Mouse (Mus musculus) midbrain, postnatal 0 days (tissue): Measurements from ENCODE around the gene Cyba. TPM values are rescaled to one million over a fixed set of nuclear protein-coding genes. Genes with fewer than 3 reads are reported as not detected.
A peak's percentile ranks its signal among the peaks of the same experiment; 100 is the strongest.

Source experiments
- ATAC-seq: fragments of 200-750 bp; cut with Nextera tagmentation; 2 replicates; pipeline ENCODE4 v1.8.0; 2017; ENCODE audit warnings: moderate number of reproducible peaks, mild to moderate bottlenecking, moderate TSS enrichment, moderate library complexity; ENCODE audit not compliant: low FRiP score
- DNase-seq: peaks from one replicate; pipeline ENCODE4 v3.0.0-alpha.2; 2015; ENCODE audit warnings: low spot score
- H3K27ac ChIP-seq: fragments of 300-500 bp; sonication (generic); 2 replicates; pipeline ENCODE4 v1.5.1; 2014; ENCODE audit warnings: low read depth, mild to moderate bottlenecking, low read length, mixed read lengths
- H3K27me3 ChIP-seq: fragments of 300-500 bp; sonication (generic); 2 replicates; pipeline ENCODE4 v1.6.1; 2014; ENCODE audit warnings: low read length, control low read depth, mixed read lengths; ENCODE audit not compliant: insufficient read depth
- H3K36me3 ChIP-seq: fragments of 300-500 bp; sonication (generic); 2 replicates; pipeline ENCODE4 v1.6.1; 2014; ENCODE audit warnings: low read length, control low read depth, mixed read lengths; ENCODE audit not compliant: insufficient read depth
- H3K4me1 ChIP-seq: fragments of 300-500 bp; sonication (generic); 2 replicates; pipeline ENCODE4 v1.6.1; 2014; ENCODE audit warnings: mild to moderate bottlenecking, control low read depth, antibody characterized with exemption, low read length, mixed read lengths; ENCODE audit not compliant: insufficient read depth
- H3K4me2 ChIP-seq: fragments of 300-500 bp; sonication (generic); 2 replicates; pipeline ENCODE4 v1.6.1; 2014; ENCODE audit warnings: low read depth, mild to moderate bottlenecking, low read length, mixed read lengths; ENCODE audit not compliant: poor library complexity, severe bottlenecking
- H3K4me3 ChIP-seq: fragments of 300-500 bp; sonication (generic); 2 replicates; pipeline ENCODE4 v1.5.1; 2014; ENCODE audit warnings: low read depth, mild to moderate bottlenecking, low read length, moderate library complexity
- H3K9ac ChIP-seq: fragments of 300-500 bp; sonication (generic); replicated peaks from 2 replicates; pipeline ENCODE4 v1.6.1; 2014; ENCODE audit warnings: mild to moderate bottlenecking, low read length, moderate library complexity, mixed read lengths; ENCODE audit not compliant: poor library complexity, severe bottlenecking
- H3K9me3 ChIP-seq: fragments of 300-500 bp; sonication (generic); 2 replicates; pipeline ENCODE4 v1.6.1; 2016; ENCODE audit warnings: low read length, control low read depth
- CTCF ChIP-seq: IDR thresholded peaks from 2 replicates; pipeline ENCODE4 v1.5.1; 2016; ENCODE audit warnings: antibody characterized with exemption, mild to moderate bottlenecking
- WGBS: fragments of 180-500 bp; shearing (Covaris S2); extraction: QIAGEN DNeasy Blood & Tissue Kit; methylation state at CpG from one replicate; pipeline ENCODE4 v1.1.7; 2014; 5-methylcytosine and 5-hydroxymethylcytosine counted together
- polyA plus RNA-seq: library from polyadenylated mRNA; unstranded; fragments of >200 nt; fragmentation: Nextera tagmentation; extraction: Ambion mirVana; gene quantifications from 2 replicates; pipeline ENCODE4 v1.2.1, GENCODE M21; 2015
- total RNA-seq: library from RNA; depleted of rRNA; stranded (reverse); fragments of >200 nt; gene quantifications from 2 replicates; pipeline ENCODE4 v1.2.3, GENCODE M21; 2014

Cyba gene
- total and polyA plus RNA-seq, 2 experiments from 2014 or later: 27.7 to 35.6 TPM

- no peak for TF ChIP-seq CTCF
- Histone ChIP-seq H3K27me3 (peaks cover 38% of the 10 kb centered on the region), H3K36me3 (peaks cover 19% of the 10 kb centered on the region), H3K9me3 (no peaks in the 10 kb centered on the region), H3K27ac (no peak overlapping the region), H3K4me3 (no peak overlapping the region), H3K4me2 (no peak overlapping the region), H3K9ac (no peak overlapping the region), H3K4me1 (peaks cover 6% of the 10 kb centered on the region; the same call in 1 of the 2 replicates)
- WGBS: 69% methylated on average over 8 of the region's 8 CpGs
- DNase-seq: no peak
- no peak for ATAC-seq
Observed at GRCm38 (mm10) chr8:122462510-122462909, 29.8 kb upstream of the Cyba start.

GRCm38 (mm10) chr8:122461473-122462148 lies 28.9 kb upstream of the Cyba start:
- DNase-seq (no peak), ATAC-seq (no peak)
- Histone ChIP-seq H3K4me1 (peaks cover 6% of the 10 kb centered on the region; the same call in 1 of the 2 replicates), H3K27me3 (peaks cover 38% of the 10 kb centered on the region), H3K9me3 (no peaks in the 10 kb centered on the region), H3K4me2 (no peak overlapping the region), H3K36me3 (peaks cover 11% of the 10 kb centered on the region), H3K27ac (no peak overlapping the region), H3K9ac (no peak overlapping the region), H3K4me3 (no peak overlapping the region)
- TF ChIP-seq CTCF: no peak
- WGBS: 49% methylated on average over 11 of the region's 11 CpGs

- ATAC-seq: peak; percentile 45; the same call in 1 of the 2 replicates
- peak within 1 kb of the TSS; percentile 39; the same call in 1 of the 2 replicates for H3K9ac ChIP-seq
- no peak for TF ChIP-seq CTCF
Observed at GRCm38 (mm10) chr8:122460524-122461472, 28.1 kb upstream of the Cyba start, which contains the start of gene Snai3. TSS of gene Snai3 (minus strand) at chr8:122460733.

GRCm38 (mm10) chr8:122459990-122460389 lies 27.3 kb upstream of the Cyba start:
- Histone ChIP-seq H3K9ac (no peak overlapping the region), H3K4me2 (peak overlapping the region; percentile 87), H3K36me3 (no peaks in the 10 kb centered on the region; the same call in 1 of the 2 replicates), H3K27me3 (peaks cover 38% of the 10 kb centered on the region), H3K4me3 (peak overlapping the region; percentile 40), H3K4me1 (peaks cover 6% of the 10 kb centered on the region; the same call in 1 of the 2 replicates), H3K9me3 (no peaks in the 10 kb centered on the region), H3K27ac (no peak overlapping the region)
- TF ChIP-seq CTCF: no peak
- DNase-seq: no peak
- no peak for ATAC-seq
- WGBS: 36% methylated on average over 7 of the region's 7 CpGs

More at GRCm38 (mm10) chr8:122460524-122461472, 28.1 kb upstream of the Cyba start, which contains the start of gene Snai3:
- Histone ChIP-seq H3K27me3 (peaks cover 38% of the 10 kb centered on the region), H3K4me1 (peaks cover 6% of the 10 kb centered on the region; the same call in 1 of the 2 replicates), H3K9me3 (no peaks in the 10 kb centered on the region), H3K36me3 (peaks cover 7% of the 10 kb centered on the region), H3K4me3 (peak within 1 kb of the TSS; percentile 40), H3K4me2 (peak within 1 kb of the TSS; percentile 87), H3K27ac (no peak within 1 kb of the TSS)
- WGBS: 4% methylated on average over 56 of the region's 56 CpGs
- peak; percentile 6 for DNase-seq

GRCm38 (mm10) chr8:122459218-122459900 lies 26.6 kb upstream of the Cyba start:
- Histone ChIP-seq H3K9ac (no peak overlapping the region), H3K27ac (no peak overlapping the region), H3K36me3 (no peaks in the 10 kb centered on the region), H3K4me1 (peaks cover 6% of the 10 kb centered on the region; the same call in 1 of the 2 replicates), H3K9me3 (no peaks in the 10 kb centered on the region), H3K4me2 (no peak overlapping the region), H3K27me3 (peaks cover 38% of the 10 kb centered on the region), H3K4me3 (no peak overlapping the region)
- whole genome bisulfite sequencing: 63% methylated on average over 6 of the region's 6 CpGs
- peak; percentile 50 for TF ChIP-seq CTCF
- no peak for DNase-seq
- ATAC-seq: no peak
